Mouse (Mus musculus) heart, adult 2 months (tissue): Measurements from ENCODE around the gene Prokr2.

Experiments used
- CTCF ChIP-seq: fragments of 200-600 bp; IDR thresholded peaks from 2 replicates; pipeline ENCODE4 v1.8.1; 2022; ENCODE audit warnings: antibody characterized with exemption, mild to moderate bottlenecking, moderate library complexity
- POLR2A ChIP-seq: fragments of 200-500 bp; IDR thresholded peaks from 2 replicates; pipeline ENCODE4 v1.6.1; 2011; ENCODE audit warnings: mild to moderate bottlenecking, low read depth, low read length, control low read depth; ENCODE audit not compliant: insufficient read depth

DNA sequence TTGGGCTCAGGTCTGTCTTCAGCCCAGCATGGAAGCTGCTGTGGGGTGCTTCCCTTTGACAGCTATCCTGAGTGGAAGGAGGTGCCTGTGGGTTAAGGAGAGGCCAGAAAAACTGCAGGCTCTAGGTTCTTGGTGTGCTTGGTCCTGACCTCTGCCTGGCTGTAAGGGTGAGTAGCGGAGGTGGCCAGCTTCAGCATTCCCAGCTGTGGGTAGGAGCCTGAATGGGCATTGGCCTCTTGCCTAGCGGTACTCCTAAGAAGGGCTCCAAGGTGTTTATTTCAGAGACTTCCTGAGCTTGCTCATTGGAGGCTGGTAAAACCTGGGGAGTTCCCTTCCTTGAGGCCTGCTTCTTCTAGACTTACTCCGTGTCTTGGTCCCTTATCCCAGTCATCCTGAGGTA is 94.0 kb downstream of the Prokr2 start:
- TF ChIP-seq CTCF (no peak), POLR2A (no peak)
